Mouse (Mus musculus): Measurements from ENCODE around the gene Cdhr2.

DNA sequence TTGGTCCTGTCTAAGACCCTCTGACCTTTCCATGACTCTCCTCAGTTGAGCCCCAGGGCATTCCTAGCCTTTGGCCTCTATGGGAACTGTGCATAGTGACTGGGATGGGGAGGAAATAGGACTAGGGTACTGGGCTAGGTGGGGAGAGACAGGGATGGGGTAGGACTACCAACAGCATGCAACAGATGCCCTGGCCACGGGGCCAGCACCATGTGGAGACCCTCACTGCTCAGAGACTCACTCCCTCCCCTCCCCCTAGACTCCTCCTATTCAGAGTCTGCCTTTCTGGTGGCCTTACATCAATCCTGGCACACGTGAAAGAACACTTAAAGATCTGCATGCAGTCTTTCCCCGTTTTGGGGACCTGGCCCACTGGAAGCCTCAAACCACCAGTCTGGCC is 35.7 kb downstream of the Cdhr2 start:
- no peak for TF ChIP-seq POLR2A (IDR thresholded peaks at IDR 0.05; ENCODE audit: insufficient read depth, low read depth, low read length)
- no peak for TF ChIP-seq CTCF (IDR thresholded peaks at IDR 0.05)

Data from heart, adult 2 months (tissue).